Mouse (Mus musculus) CH12.LX (cell line): Measurements from ENCODE around the gene Krt6a. TPM values are rescaled to one million over a fixed set of nuclear protein-coding genes. Genes with fewer than 3 reads are reported as not detected.

Experiments
- DNase-seq: peaks from one replicate; pipeline ENCODE4 v3.0.0-alpha.2; 2013; ENCODE audit errors: extremely low read depth
- H3K27ac ChIP-seq: 2 replicates; pipeline ENCODE4 v1.5.1; 2012; ENCODE audit warnings: low read depth, mild to moderate bottlenecking, control low read depth, moderate library complexity; ENCODE audit not compliant: insufficient read depth
- H3K27me3 ChIP-seq: replicated peaks from 2 replicates; pipeline ENCODE3; 2012; ENCODE audit warnings: inconsistent platforms
- H3K36me3 ChIP-seq, 2 experiments: replicated peaks in 1 of 2; 2 replicates each; pipeline versions ENCODE3 to v1.6.1; 2012; ENCODE audit warnings: inconsistent platforms in 1 of 2, low read length in 1 of 2, mild to moderate bottlenecking in 1 of 2, mixed read lengths in 1 of 2, moderate library complexity in 1 of 2; ENCODE audit not compliant: control insufficient read depth in 1 of 2, insufficient read depth in 1 of 2
- H3K4me1 ChIP-seq, 2 experiments: 2 replicates each; pipeline ENCODE4 v1.6.1; 2012; ENCODE audit warnings: inconsistent platforms in 1 of 2, moderate library complexity in 1 of 2; ENCODE audit not compliant: insufficient read depth in 2 of 2, control insufficient read depth in 1 of 2
- H3K4me2 ChIP-seq: 2 replicates; pipeline ENCODE4 v1.6.1; 2012; ENCODE audit warnings: low read depth, mild to moderate bottlenecking, control low read depth; ENCODE audit not compliant: poor library complexity, insufficient read depth, severe bottlenecking
- H3K4me3 ChIP-seq, 3 experiments: fragments of 150-350 bp in 1 of 3; sonication (generic) in 1 of 3; replicated peaks in 1 of 3; 2 replicates each; pipeline versions ENCODE3 to v1.5.1; 2011 to 2012; ENCODE audit warnings: low read depth in 2 of 3, low read length in 2 of 3, mild to moderate bottlenecking in 2 of 3, moderate library complexity in 2 of 3, control low read depth in 1 of 3, improper control_type of control experiment in 1 of 3, inconsistent platforms in 1 of 3, mixed read lengths in 1 of 3; ENCODE audit not compliant: poor library complexity in 1 of 3
- H3K79me2 ChIP-seq: replicated peaks from 2 replicates; pipeline ENCODE4 v1.6.1; 2012; ENCODE audit warnings: mild to moderate bottlenecking, moderate library complexity; ENCODE audit not compliant: control insufficient read depth, poor library complexity, insufficient read depth, severe bottlenecking; ENCODE audit errors: extremely low read depth
- H3K9ac ChIP-seq: 2 replicates; pipeline ENCODE4 v1.6.1; 2012; ENCODE audit warnings: low read depth, mild to moderate bottlenecking, control low read depth, moderate library complexity; ENCODE audit not compliant: insufficient read depth
- H3K9me3 ChIP-seq: replicated peaks from 2 replicates; pipeline ENCODE3; 2012; ENCODE audit warnings: low read length, inconsistent platforms, mixed read lengths
- CHD2 ChIP-seq: IDR thresholded peaks from 2 replicates; pipeline ENCODE4 v1.6.1; 2011; ENCODE audit warnings: low read length, improper control_type of control experiment
- CTCF ChIP-seq, 2 experiments: IDR thresholded peaks in 1 of 2; conservative IDR thresholded peaks in 1 of 2; 2 replicates each; pipeline ENCODE4 v1.5.1; 2011 to 2012; ENCODE audit warnings: low read depth in 2 of 2, low read length in 2 of 2, improper control_type of control experiment in 1 of 2, inconsistent platforms in 1 of 2, mild to moderate bottlenecking in 1 of 2, moderate library complexity in 1 of 2
- E2F4 ChIP-seq: IDR thresholded peaks from 2 replicates; pipeline ENCODE4 v1.6.1; 2011; ENCODE audit warnings: low read depth, low read length, improper control_type of control experiment; ENCODE audit not compliant: insufficient replicate concordance
- ETS1 ChIP-seq: conservative IDR thresholded peaks from 2 replicates; pipeline ENCODE4 v1.6.1; 2012; ENCODE audit warnings: low read depth, mild to moderate bottlenecking, inconsistent platforms, low read length, improper control_type of control experiment, moderate library complexity
- HCFC1 ChIP-seq: IDR thresholded peaks from 2 replicates; pipeline ENCODE4 v1.6.1; 2012; ENCODE audit warnings: low read depth, mild to moderate bottlenecking, inconsistent platforms, low read length, improper control_type of control experiment
- JUN ChIP-seq: IDR thresholded peaks from 2 replicates; pipeline ENCODE4 v1.6.1; 2011; ENCODE audit warnings: low read depth, mild to moderate bottlenecking, low read length, improper control_type of control experiment, moderate library complexity; ENCODE audit not compliant: insufficient read depth
- KAT2A ChIP-seq: IDR thresholded peaks from 2 replicates; pipeline ENCODE4 v1.6.1; 2012; ENCODE audit warnings: low read length, improper control_type of control experiment, inconsistent platforms; ENCODE audit not compliant: insufficient replicate concordance
- MAFK ChIP-seq: IDR thresholded peaks from 2 replicates; pipeline ENCODE4 v1.6.1; 2011; ENCODE audit warnings: low read length, improper control_type of control experiment; ENCODE audit not compliant: insufficient replicate concordance
- MAX ChIP-seq: IDR thresholded peaks from 2 replicates; pipeline ENCODE4 v1.6.1; 2011; ENCODE audit warnings: low read length, improper control_type of control experiment
- MEF2A ChIP-seq: IDR thresholded peaks from 2 replicates; pipeline ENCODE4 v1.6.1; 2014; ENCODE audit warnings: low read depth, mild to moderate bottlenecking, inconsistent platforms, low read length, improper control_type of control experiment, borderline replicate concordance
- MXI1 ChIP-seq: IDR thresholded peaks from 2 replicates; pipeline ENCODE4 v1.6.1; 2011; ENCODE audit warnings: mild to moderate bottlenecking, low read depth, low read length, improper control_type of control experiment
- POLR2A ChIP-seq: IDR thresholded peaks from 2 replicates; pipeline ENCODE4 v1.6.1; 2011; ENCODE audit warnings: low read depth, mild to moderate bottlenecking, improper control_type of control experiment, low read length
- RCOR1 ChIP-seq: conservative IDR thresholded peaks from 2 replicates; pipeline ENCODE4 v1.6.1; 2012; ENCODE audit warnings: low read depth, mild to moderate bottlenecking, inconsistent platforms, low read length, improper control_type of control experiment
- USF2 ChIP-seq: conservative IDR thresholded peaks from 2 replicates; pipeline ENCODE4 v1.6.1; 2011; ENCODE audit warnings: low read depth, low read length, improper control_type of control experiment
- ZKSCAN1 ChIP-seq: IDR thresholded peaks from 2 replicates; pipeline ENCODE4 v1.6.1; 2012; ENCODE audit warnings: low read depth, inconsistent platforms, low read length, improper control_type of control experiment, borderline replicate concordance
- ZMIZ1 ChIP-seq: IDR thresholded peaks from 2 replicates; pipeline ENCODE4 v1.6.1; 2012; ENCODE audit warnings: low read depth, mild to moderate bottlenecking, inconsistent platforms, low read length, improper control_type of control experiment
- ZNF384 ChIP-seq: IDR thresholded peaks from 2 replicates; pipeline ENCODE4 v1.6.1; 2012; ENCODE audit warnings: low read depth, low read length, improper control_type of control experiment, inconsistent platforms
- dilution Hi-C: fragments of 300-500 bp; cut with MboI; formaldehyde crosslinking; loops from 2 replicates; pipeline ENCODE4 v1.14.3; 2020; ENCODE audit warnings: low sequenced_read_pairs; ENCODE audit not compliant: extremely low pct_unique_long_range_greater_than_20kb, extremely low pct_ligation_motif_present
- in situ Hi-C: fragments of 300-500 bp; cut with MboI; formaldehyde crosslinking; loops from 3 replicates; pipeline ENCODE4 v1.14.3; 2019; ENCODE audit warnings: low sequenced_read_pairs, low pct_ligation_motif_present, low pct_unique_long_range_greater_than_20kb, mixed read lengths
- polyA plus RNA-seq: library from polyadenylated mRNA; unstranded; fragments of >175 nt; gene quantifications from 2 replicates; pipeline ENCODE4 v1.2.1, GENCODE M21; 2012; ENCODE audit warnings: low read depth; ENCODE audit not compliant: insufficient read length
- total RNA-seq, 2 experiments: library from RNA; depleted of rRNA; stranded (reverse); fragments of 300-350 nt in 1 of 2; fragments of >200 nt in 1 of 2; gene quantifications; 2 replicates each; pipeline ENCODE4 v1.2.3; 2012 to 2014

The Krt6a gene
- total and polyA plus RNA-seq, 3 experiments, result not detected

DNA sequence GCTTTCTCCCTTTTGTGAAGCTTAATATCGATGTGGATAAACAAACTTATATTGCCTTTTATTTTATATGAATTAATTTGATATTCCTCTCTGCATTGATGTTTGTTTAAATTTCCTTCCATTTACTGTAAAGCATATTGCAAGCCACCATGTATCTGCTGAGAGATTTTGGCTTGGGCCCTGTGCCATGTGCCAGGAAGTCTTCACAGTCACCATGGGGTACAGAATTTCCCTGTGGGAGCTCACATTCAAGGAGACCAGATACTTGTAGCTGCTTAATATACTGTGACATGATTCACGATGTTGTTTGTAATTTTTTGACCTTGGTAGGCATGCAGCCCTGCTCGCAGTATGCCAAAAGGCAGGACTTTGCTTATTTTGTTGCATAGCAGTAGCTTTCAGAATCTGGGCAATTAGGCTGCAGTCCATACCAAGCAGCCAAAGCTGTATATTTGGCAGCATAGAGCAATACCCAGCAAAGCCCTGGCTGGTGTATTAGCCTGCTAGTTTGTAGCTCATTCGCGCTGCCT is 41.3 kb downstream of the Krt6a start:
- Histone ChIP-seq H3K36me3 (no peaks in the 10 kb centered on the region), H3K79me2 (no peaks in the 10 kb centered on the region), H3K9me3 (no peaks in the 10 kb centered on the region), H3K4me2 (no peak overlapping the region), H3K9ac (no peak overlapping the region), H3K27ac (no peak overlapping the region), H3K4me1 (no peaks in the 10 kb centered on the region), H3K27me3 (peaks cover 56% of the 10 kb centered on the region), H3K4me3 (no peak overlapping the region)
- no peak for DNase-seq
- dilution Hi-C loops, result no loop called here
- in situ Hi-C loops, result no loop called here
- TF ChIP-seq HCFC1, result no peak
- no peak for TF ChIP-seq MAX
- TF ChIP-seq CTCF (conservative IDR thresholded peaks at IDR 0.05 in 1 of 2, IDR thresholded peaks at IDR 0.05 in 1 of 2; ENCODE audit: low read depth in 2 of 2, low read length in 2 of 2), result no peak
- no peak for TF ChIP-seq MEF2A
- no peak for TF ChIP-seq ZKSCAN1
- TF ChIP-seq KAT2A, result no peak

GRCm38 (mm10) chr15:101647280-101647679 is 46.8 kb downstream of the Krt6a start, which contains the start of gene Gm5478:
Gene Gm5478, minus strand, starts transcription at chr15:101647380.
- no peak within 1 kb of the TSS for H3K4me3 ChIP-seq
- no peaks in the 10 kb centered on the region for H3K4me1 ChIP-seq
- no peaks in the 10 kb centered on the region for H3K9me3 ChIP-seq
- no peak within 1 kb of the TSS for H3K27ac ChIP-seq
- H3K9ac ChIP-seq, result no peak within 1 kb of the TSS
- no peaks in the 10 kb centered on the region for H3K79me2 ChIP-seq
- dilution Hi-C loops (no loop called here), in situ Hi-C loops (no loop called here)
- no peaks in the 10 kb centered on the region for H3K36me3 ChIP-seq
- peaks cover 78% of the 10 kb centered on the region for H3K27me3 ChIP-seq
- no peak within 1 kb of the TSS for H3K4me2 ChIP-seq
- TF ChIP-seq USF2, result no peak
- TF ChIP-seq MAX, result no peak
- no peak for TF ChIP-seq E2F4
- no peak for TF ChIP-seq CHD2
- no peak for TF ChIP-seq POLR2A
- no peak for TF ChIP-seq ETS1
- TF ChIP-seq ZNF384, result no peak
- no peak for TF ChIP-seq ZMIZ1
- no peak for TF ChIP-seq MAFK
- no peak for TF ChIP-seq KAT2A
- no peak for TF ChIP-seq MXI1
- TF ChIP-seq RCOR1, result no peak
- TF ChIP-seq JUN, result no peak
- TF ChIP-seq, all 38 proteins: peak for 0
- no peak for DNase-seq

Other genes with a start within 250 kb of the Krt6a start
Only the 20 nearest of the 22 such genes appear.
- gene Krt81, start 230.6 kb downstream of the Krt6a start, total RNA-seq (2012; rRNA removed), result not detected in 2 replicates
- gene Krt81, start 230.6 kb downstream of the Krt6a start, total RNA-seq (2014; rRNA removed), result not detected in 2 replicates
- gene Krt81, start 230.6 kb downstream of the Krt6a start, polyA plus RNA-seq, result not detected in 2 replicates
- gene Krt86, start 220.8 kb downstream of the Krt6a start, total RNA-seq (2012; rRNA removed), result not detected in 2 replicates
- gene Krt86, start 220.8 kb downstream of the Krt6a start, total RNA-seq (2014; rRNA removed), result not detected in 2 replicates
- gene Krt86, start 220.8 kb downstream of the Krt6a start, polyA plus RNA-seq, result not detected in 2 replicates
- gene Krt83, start 202.8 kb downstream of the Krt6a start, total RNA-seq (2012; rRNA removed), result not detected in 2 replicates
- not detected in 2 replicates for gene Krt83, start 202.8 kb downstream of the Krt6a start, total RNA-seq (2014; rRNA removed)
- not detected in 2 replicates for gene Krt83, start 202.8 kb downstream of the Krt6a start, polyA plus RNA-seq
- gene Gm49425, start 177.0 kb downstream of the Krt6a start, total RNA-seq (2012; rRNA removed), result not detected in 2 replicates
- gene Gm49425, start 177.0 kb downstream of the Krt6a start, total RNA-seq (2014; rRNA removed), result not detected in 2 replicates
- gene Gm49425, start 177.0 kb downstream of the Krt6a start, polyA plus RNA-seq, result not detected in 2 replicates
- not detected in 2 replicates for gene Krt84, start 161.5 kb downstream of the Krt6a start, total RNA-seq (2012; rRNA removed)
- gene Krt84, start 161.5 kb downstream of the Krt6a start, total RNA-seq (2014; rRNA removed), result not detected in 2 replicates
- gene Krt84, start 161.5 kb downstream of the Krt6a start, polyA plus RNA-seq, result not detected in 2 replicates
- not detected in 2 replicates for gene Krt82, start 143.6 kb downstream of the Krt6a start, total RNA-seq (2012; rRNA removed)
- gene Krt82, start 143.6 kb downstream of the Krt6a start, total RNA-seq (2014; rRNA removed), result not detected in 2 replicates
- not detected in 2 replicates for gene Krt82, start 143.6 kb downstream of the Krt6a start, polyA plus RNA-seq
- not detected in 2 replicates for gene Krt90, start 131.4 kb downstream of the Krt6a start, total RNA-seq (2012; rRNA removed)
- not detected in 2 replicates for gene Krt90, start 131.4 kb downstream of the Krt6a start, total RNA-seq (2014; rRNA removed)
- gene Krt90, start 131.4 kb downstream of the Krt6a start, polyA plus RNA-seq, result not detected in 2 replicates
- gene Krt75, start 120.4 kb downstream of the Krt6a start, total RNA-seq (2012; rRNA removed), result not detected in 2 replicates
- gene Krt75, start 120.4 kb downstream of the Krt6a start, total RNA-seq (2014; rRNA removed), result not detected in 2 replicates
- gene Krt75, start 120.4 kb downstream of the Krt6a start, polyA plus RNA-seq, result not detected in 2 replicates
- not detected in 2 replicates for gene Gm5414, start 66.1 kb downstream of the Krt6a start, total RNA-seq (2012; rRNA removed)
- gene Gm5414, start 66.1 kb downstream of the Krt6a start, total RNA-seq (2014; rRNA removed), result not detected in 2 replicates
- not detected in 2 replicates for gene Gm5414, start 66.1 kb downstream of the Krt6a start, polyA plus RNA-seq
- gene Gm5478, start 46.9 kb downstream of the Krt6a start, total RNA-seq (2012; rRNA removed), result not detected in 2 replicates
- gene Gm5478, start 46.9 kb downstream of the Krt6a start, total RNA-seq (2014; rRNA removed), result not detected in 2 replicates
- not detected in 2 replicates for gene Gm5478, start 46.9 kb downstream of the Krt6a start, polyA plus RNA-seq
- not detected in 2 replicates for gene Krt6b, start 14.0 kb downstream of the Krt6a start, total RNA-seq (2012; rRNA removed)
- gene Krt6b, start 14.0 kb downstream of the Krt6a start, total RNA-seq (2014; rRNA removed), result not detected in 2 replicates
- gene Krt6b, start 14.0 kb downstream of the Krt6a start, polyA plus RNA-seq, result not detected in 2 replicates
- gene Krt5, start 18.6 kb upstream of the Krt6a start, total RNA-seq (2012; rRNA removed), result not detected in 2 replicates
- gene Krt5, start 18.6 kb upstream of the Krt6a start, total RNA-seq (2014; rRNA removed), result not detected in 2 replicates
- not detected in 2 replicates for gene Krt5, start 18.6 kb upstream of the Krt6a start, polyA plus RNA-seq
- gene Krt71, start 48.8 kb upstream of the Krt6a start, total RNA-seq (2012; rRNA removed), result not detected in 2 replicates
- not detected in 2 replicates for gene Krt71, start 48.8 kb upstream of the Krt6a start, total RNA-seq (2014; rRNA removed)
- gene Krt71, start 48.8 kb upstream of the Krt6a start, polyA plus RNA-seq, result not detected in 2 replicates
- not detected in 2 replicates for gene Krt72, start 92.2 kb upstream of the Krt6a start, total RNA-seq (2012; rRNA removed)
- gene Krt72, start 92.2 kb upstream of the Krt6a start, total RNA-seq (2014; rRNA removed), result not detected in 2 replicates
- gene Krt72, start 92.2 kb upstream of the Krt6a start, polyA plus RNA-seq, result not detected in 2 replicates
- not detected in 2 replicates for gene Krt73, start 108.0 kb upstream of the Krt6a start, total RNA-seq (2012; rRNA removed)
- not detected in 2 replicates for gene Krt73, start 108.0 kb upstream of the Krt6a start, total RNA-seq (2014; rRNA removed)
- gene Krt73, start 108.0 kb upstream of the Krt6a start, polyA plus RNA-seq, result not detected in 2 replicates
- gene Krt2, start 123.9 kb upstream of the Krt6a start, total RNA-seq (2012; rRNA removed), result not detected in 2 replicates
- not detected in 2 replicates for gene Krt2, start 123.9 kb upstream of the Krt6a start, total RNA-seq (2014; rRNA removed)
- not detected in 2 replicates for gene Krt2, start 123.9 kb upstream of the Krt6a start, polyA plus RNA-seq
- gene Krt1, start 156.5 kb upstream of the Krt6a start, total RNA-seq (2012; rRNA removed), result not detected in 2 replicates
- not detected in 2 replicates for gene Krt1, start 156.5 kb upstream of the Krt6a start, total RNA-seq (2014; rRNA removed)
- gene Krt1, start 156.5 kb upstream of the Krt6a start, polyA plus RNA-seq, result not detected in 2 replicates
- not detected in 2 replicates for gene Krt77, start 175.4 kb upstream of the Krt6a start, total RNA-seq (2012; rRNA removed)
- gene Krt77, start 175.4 kb upstream of the Krt6a start, total RNA-seq (2014; rRNA removed), result not detected in 2 replicates
- not detected in 2 replicates for gene Krt77, start 175.4 kb upstream of the Krt6a start, polyA plus RNA-seq
- not detected in 2 replicates for gene Krt76, start 198.6 kb upstream of the Krt6a start, total RNA-seq (2012; rRNA removed)
- not detected in 2 replicates for gene Krt76, start 198.6 kb upstream of the Krt6a start, total RNA-seq (2014; rRNA removed)
- not detected in 2 replicates for gene Krt76, start 198.6 kb upstream of the Krt6a start, polyA plus RNA-seq
- gene Krt4, start 230.4 kb upstream of the Krt6a start, total RNA-seq (2012; rRNA removed), result not detected in 2 replicates
- gene Krt4, start 230.4 kb upstream of the Krt6a start, total RNA-seq (2014; rRNA removed), result not detected in 2 replicates
- not detected in 2 replicates for gene Krt4, start 230.4 kb upstream of the Krt6a start, polyA plus RNA-seq